Mouse (Mus musculus): ENCODE data around the gene Adamtsl3.

GRCm38 (mm10) chr7:82396869-82397268, 61.4 kb downstream of the Adamtsl3 start:
- TF ChIP-seq CTCF (IDR thresholded peaks at IDR 0.05; ENCODE audit: low read depth, low read length) (no peak), POLR2A (IDR thresholded peaks at IDR 0.05; ENCODE audit: borderline replicate concordance, low read depth, low read length) (no peak)
